Comparison of ENCODE assay signal across 27 mouse cellular contexts in genomic region chr6:53304201-53304600, GRCm38 (mm10). TPM values are rescaled to one million over a fixed set of nuclear protein-coding genes. Genes with fewer than 3 reads are reported as not detected.
DNase-seq lines count a peak whose midpoint lies in the region; ATAC-seq and TF ChIP-seq lines count a peak whose summit lies in the region.
"Had no signal": no experiment of that assay in that cellular context is flagged by ENCODE, and none has a peak within 500 bp of the region (broad histone marks: within the 10 kb centered on the region; RNA-seq: fewer than 3 reads in every experiment).

No protein-coding gene starts in this region.

- no peak overlapping the region for H3K9ac ChIP-seq in heart, embryonic 12.5 days
- H3K9ac ChIP-seq: embryonic facial prominence, embryonic 13.5 days; forebrain, embryonic 12.5 days; forebrain, embryonic 15.5 days; hindbrain, embryonic 13.5 days; intestine, embryonic 15.5 days had no signal

- H3K4me3 ChIP-seq in heart, embryonic 12.5 days = no peak overlapping the region
- H3K4me3 ChIP-seq in kidney, adult 2 months (ENCODE audit: insufficient read depth, low read depth, low read length) = no peak overlapping the region
- H3K4me3 ChIP-seq: embryonic facial prominence, embryonic 10.5 days; embryonic facial prominence, embryonic 13.5 days; erythroblast, embryonic 14.5 days; forebrain, embryonic 12.5 days; forebrain, embryonic 15.5 days; heart, adult 2 months; hindbrain, embryonic 10.5 days; hindbrain, embryonic 13.5 days; intestine, embryonic 15.5 days had no signal

- no peak for ATAC-seq in heart, embryonic 12.5 days (ENCODE audit: insufficient number of reproducible peaks, low FRiP score)
- ATAC-seq: forebrain, embryonic 15.5 days; hindbrain, embryonic 16.5 days; intestine, embryonic 15.5 days; Patski had no signal

- no peaks in the 10 kb centered on the region for H3K27me3 ChIP-seq in heart, embryonic 12.5 days (replicated peaks)
- H3K27me3 ChIP-seq in kidney, adult 2 months (replicated peaks; ENCODE audit: control insufficient read depth, insufficient read depth, low read length) = peaks cover 1% of the 10 kb centered on the region; the same call in 1 of the 2 replicates
- H3K27me3 ChIP-seq: CH12.LX; embryonic facial prominence, embryonic 13.5 days; forebrain, embryonic 12.5 days; forebrain, embryonic 15.5 days; hindbrain, embryonic 13.5 days; intestine, embryonic 15.5 days; Patski had no signal

- H3K9me3 ChIP-seq in heart, embryonic 12.5 days (replicated peaks) = no peaks in the 10 kb centered on the region
- H3K9me3 ChIP-seq: embryonic facial prominence, embryonic 10.5 days; embryonic facial prominence, embryonic 13.5 days; forebrain, embryonic 12.5 days; forebrain, embryonic 15.5 days; hindbrain, embryonic 10.5 days; hindbrain, embryonic 13.5 days; intestine, embryonic 15.5 days had no signal

- TF ChIP-seq CTCF in kidney, adult 2 months (conservative IDR thresholded peaks at IDR 0.05; ENCODE audit: insufficient read depth, insufficient read length, low read depth, low read length) = no peak

- peaks cover 62% of the 10 kb centered on the region for H3K4me1 ChIP-seq in heart, embryonic 12.5 days (replicated peaks)
- H3K4me1 ChIP-seq in kidney, adult 2 months (ENCODE audit: control insufficient read depth, insufficient read depth, low read length) = no peaks in the 10 kb centered on the region
- H3K4me1 ChIP-seq: intestine, embryonic 15.5 days had no signal

- WGBS in heart, embryonic 12.5 days = 66% methylated on average over 2 of the region's 2 CpGs
- WGBS in kidney, adult 2 months = 78% methylated on average over 2 of the region's 2 CpGs

- no peak overlapping the region for H3K4me2 ChIP-seq in heart, embryonic 12.5 days
- H3K4me2 ChIP-seq: embryonic facial prominence, embryonic 13.5 days; forebrain, embryonic 12.5 days; forebrain, embryonic 15.5 days; hindbrain, embryonic 13.5 days; intestine, embryonic 15.5 days had no signal

- peak; percentile 9 for DNase-seq in adrenal gland, postnatal 14 days
- DNase-seq in adrenal gland, adult 8-10 months = no peak
- DNase-seq in heart, adult 11 months = peak; percentile 83
- DNase-seq in kidney, adult 2 months = peak; percentile 10
- no peak for DNase-seq in kidney, adult 18-20 months
- DNase-seq: adrenal gland, adult 2 months; B cell, adult 2 months; cerebellum, adult 11 months; cerebellum, adult 2 months; cerebellum, adult 9-11 months; cerebellum, postnatal 25 days; gastrocnemius, postnatal 25 days; heart, adult 2 months; kidney, adult 11 months had no signal

- no peaks in the 10 kb centered on the region for H3K36me3 ChIP-seq in heart, embryonic 12.5 days
- no peaks in the 10 kb centered on the region for H3K36me3 ChIP-seq in kidney, adult 2 months (ENCODE audit: control insufficient read depth, insufficient read depth, low read length)
- H3K36me3 ChIP-seq: embryonic facial prominence, embryonic 10.5 days; embryonic facial prominence, embryonic 13.5 days; forebrain, embryonic 12.5 days; forebrain, embryonic 15.5 days; G1E; hindbrain, embryonic 10.5 days; hindbrain, embryonic 13.5 days; intestine, embryonic 15.5 days had no signal

- TF ChIP-seq POLR2A in kidney, adult 2 months (IDR thresholded peaks at IDR 0.05; ENCODE audit: low read depth, low read length) = no peak

- H3K27ac ChIP-seq in heart, embryonic 12.5 days (ENCODE audit: poor library complexity, severe bottlenecking) = no peak overlapping the region
- no peak overlapping the region for H3K27ac ChIP-seq in kidney, adult 2 months (ENCODE audit: insufficient read depth, low read depth, low read length)
- H3K27ac ChIP-seq: embryonic facial prominence, embryonic 10.5 days; embryonic facial prominence, embryonic 13.5 days; forebrain, embryonic 12.5 days; forebrain, embryonic 15.5 days; heart, adult 2 months; hindbrain, embryonic 10.5 days; hindbrain, embryonic 13.5 days; intestine, embryonic 15.5 days had no signal

RNA-seq across cellular contexts. Expression of gene Creb5, which starts 17.1 kb away (rescaled TPM):
- 3.4 TPM in 2 replicates for total RNA-seq in adrenal gland, postnatal 14 days (2021)
- total RNA-seq in adrenal gland, adult 8-10 months (2022) = 1 to 10 TPM; 2.5 to 4.4 (median 3.3) TPM
- 34.9 and 40.1 TPM in 2 replicates for polyA plus RNA-seq in heart, embryonic 12.5 days (2016; fragmentation: Nextera tagmentation; extraction: Ambion mirVana)
- polyA plus RNA-seq in kidney, adult 2 months (2012; rRNA removed) = 0.67 and 0.90 TPM in 2 replicates
- polyA plus RNA-seq: G1E had no signal

Comparison
In these comparisons a context has a peak if more than half of its experiments do, and no peak if none do; other contexts are left out.
1. DNase-seq: peak in adrenal gland, postnatal 14 days (single experiment), heart, adult 11 months (single experiment) and kidney, adult 2 months (single experiment); none in adrenal gland, adult 8-10 months (single experiment) and kidney, adult 18-20 months (single experiment).